Mouse (Mus musculus) forebrain, embryonic 15.5 days (tissue): Measurements from ENCODE around the gene Adad2. TPM values are rescaled to one million over a fixed set of nuclear protein-coding genes. Genes with fewer than 3 reads are reported as not detected.

Source experiments
- ATAC-seq: fragments of 200-750 bp; cut with Nextera tagmentation; replicated peaks from 2 replicates; pipeline ENCODE4 v1.8.0; 2017; ENCODE audit warnings: mild to moderate bottlenecking, moderate TSS enrichment, moderate library complexity
- H3K27ac ChIP-seq: fragments of 300-500 bp; sonication (generic); replicated peaks from 2 replicates; pipeline ENCODE4 v1.5.1; 2015; ENCODE audit warnings: mild to moderate bottlenecking, inconsistent platforms
- H3K27me3 ChIP-seq: fragments of 300-500 bp; sonication (generic); 2 replicates; pipeline ENCODE4 v1.6.1; 2015; ENCODE audit warnings: inconsistent platforms
- H3K36me3 ChIP-seq: fragments of 300-500 bp; sonication (generic); 2 replicates; pipeline ENCODE4 v1.6.1; 2015; ENCODE audit warnings: mild to moderate bottlenecking, inconsistent platforms
- H3K4me1 ChIP-seq: fragments of 300-500 bp; sonication (generic); 2 replicates; pipeline ENCODE4 v1.6.1; 2015; ENCODE audit warnings: inconsistent platforms
- H3K4me2 ChIP-seq: fragments of 300-500 bp; sonication (generic); replicated peaks from 2 replicates; pipeline ENCODE4 v1.6.1; 2015; ENCODE audit warnings: mild to moderate bottlenecking, inconsistent platforms
- H3K4me3 ChIP-seq: fragments of 300-500 bp; sonication (generic); 2 replicates; pipeline ENCODE4 v1.5.1; 2015; ENCODE audit warnings: mild to moderate bottlenecking, inconsistent platforms
- H3K9ac ChIP-seq: fragments of 300-500 bp; sonication (generic); replicated peaks from 2 replicates; pipeline ENCODE4 v1.6.1; 2015; ENCODE audit warnings: mild to moderate bottlenecking, inconsistent platforms
- H3K9me3 ChIP-seq: fragments of 300-500 bp; sonication (generic); 2 replicates; pipeline ENCODE4 v1.6.1; 2016; ENCODE audit warnings: inconsistent platforms
- WGBS: fragments of 180-500 bp; shearing (Covaris S2); methylation state at CpG from one replicate; pipeline ENCODE4 v1.1.7; 2015; ENCODE audit warnings: mixed read lengths; 5-methylcytosine and 5-hydroxymethylcytosine counted together
- polyA plus RNA-seq: library from polyadenylated mRNA; unstranded; fragments of >200 nt; fragmentation: Nextera tagmentation; extraction: Ambion mirVana; gene quantifications from 2 replicates; pipeline ENCODE4 v1.2.1, GENCODE M21; 2015

Gene Adad2
- polyA plus RNA-seq = not detected in 2 replicates

- Histone ChIP-seq H3K4me3 (no peak within 1 kb of the TSS), H3K27ac (no peak within 1 kb of the TSS), H3K4me1 (no peaks in the 10 kb centered on the region), H3K36me3 (no peaks in the 10 kb centered on the region), H3K27me3 (no peaks in the 10 kb centered on the region), H3K9ac (no peak within 1 kb of the TSS), H3K9me3 (no peaks in the 10 kb centered on the region), H3K4me2 (no peak within 1 kb of the TSS)
- no peak for ATAC-seq
- 85% methylated on average over 26 of the region's 26 CpGs for WGBS
These were observed at the start of gene Adad2 for GRCm38 (mm10) chr8:119612471-119612870. Adad2 (plus strand) TSS chr8:119612747.

GRCm38 (mm10) chr8:119563849-119564251 lies 48.7 kb upstream of the Adad2 start:
- no peak overlapping the region for H3K4me2 ChIP-seq
- H3K4me3 ChIP-seq = no peak overlapping the region
- no peaks in the 10 kb centered on the region for H3K9me3 ChIP-seq
- ATAC-seq = no peak
- no peak overlapping the region for H3K9ac ChIP-seq
- no peaks in the 10 kb centered on the region for H3K27me3 ChIP-seq
- peaks cover 4% of the 10 kb centered on the region; the same call in 1 of the 2 replicates for H3K4me1 ChIP-seq
- H3K36me3 ChIP-seq = peaks cover 45% of the 10 kb centered on the region
- 95% methylated on average over 14 of the region's 14 CpGs for WGBS
- no peak overlapping the region for H3K27ac ChIP-seq

GRCm38 (mm10) chr8:119566367-119566766 lies 46.2 kb upstream of the Adad2 start:
- Histone ChIP-seq H3K4me3 (no peak overlapping the region), H3K9ac (no peak overlapping the region), H3K27ac (no peak overlapping the region), H3K4me1 (no peaks in the 10 kb centered on the region), H3K9me3 (no peaks in the 10 kb centered on the region), H3K36me3 (peaks cover 45% of the 10 kb centered on the region), H3K27me3 (no peaks in the 10 kb centered on the region), H3K4me2 (no peak overlapping the region)
- ATAC-seq = no peak
- 84% methylated on average over 11 of the region's 11 CpGs for WGBS

- H3K27ac ChIP-seq = no peak overlapping the region
- H3K9ac ChIP-seq = no peak overlapping the region
- ATAC-seq = no peak
- H3K27me3 ChIP-seq = no peaks in the 10 kb centered on the region
- H3K36me3 ChIP-seq = peaks cover 31% of the 10 kb centered on the region
- no peak overlapping the region for H3K4me2 ChIP-seq
- H3K9me3 ChIP-seq = no peaks in the 10 kb centered on the region
- no peak overlapping the region for H3K4me3 ChIP-seq
- WGBS = 92% methylated on average over 9 of the region's 9 CpGs
- H3K4me1 ChIP-seq = peaks cover 9% of the 10 kb centered on the region
These were observed 44.3 kb upstream of the Adad2 start for GRCm38 (mm10) chr8:119568251-119568650.

GRCm38 (mm10) chr8:119568951-119569350 lies 43.6 kb upstream of the Adad2 start:
- ATAC-seq = no peak
- Histone ChIP-seq H3K4me3 (no peak overlapping the region), H3K27me3 (no peaks in the 10 kb centered on the region), H3K4me1 (peaks cover 16% of the 10 kb centered on the region), H3K4me2 (no peak overlapping the region), H3K9ac (no peak overlapping the region), H3K9me3 (no peaks in the 10 kb centered on the region), H3K36me3 (peaks cover 30% of the 10 kb centered on the region), H3K27ac (no peak overlapping the region)
- WGBS = 69% methylated on average over 7 of the region's 7 CpGs

- 45% methylated on average over 4 of the region's 4 CpGs for WGBS
- no peak overlapping the region for H3K9ac ChIP-seq
- no peak overlapping the region for H3K4me3 ChIP-seq
- peaks cover 23% of the 10 kb centered on the region for H3K36me3 ChIP-seq
- H3K4me2 ChIP-seq = no peak overlapping the region
- no peak for ATAC-seq
- peaks cover 20% of the 10 kb centered on the region for H3K4me1 ChIP-seq
- no peaks in the 10 kb centered on the region for H3K27me3 ChIP-seq
- no peaks in the 10 kb centered on the region for H3K9me3 ChIP-seq
- H3K27ac ChIP-seq = no peak overlapping the region
These were observed 42.7 kb upstream of the Adad2 start for GRCm38 (mm10) chr8:119569881-119570280.

- peaks cover 5% of the 10 kb centered on the region; the same call in 1 of the 2 replicates for H3K27me3 ChIP-seq
- no peak overlapping the region for H3K9ac ChIP-seq
- ATAC-seq = no peak
- H3K4me3 ChIP-seq = no peak overlapping the region
- 88% methylated on average over 6 of the region's 6 CpGs for WGBS
- H3K4me2 ChIP-seq = no peak overlapping the region
- peaks cover 24% of the 10 kb centered on the region for H3K4me1 ChIP-seq
- H3K27ac ChIP-seq = no peak overlapping the region
- no peaks in the 10 kb centered on the region for H3K9me3 ChIP-seq
- H3K36me3 ChIP-seq = peaks cover 11% of the 10 kb centered on the region; the same call in 1 of the 2 replicates
These were observed 41.4 kb upstream of the Adad2 start for GRCm38 (mm10) chr8:119571135-119571534.

- no peak overlapping the region for H3K4me3 ChIP-seq
- no peak overlapping the region for H3K4me2 ChIP-seq
- H3K36me3 ChIP-seq = 0 out of 2 replicates have a peak, but pooled peaks cover 5% of the 10 kb centered on the region
- no peak overlapping the region for H3K27ac ChIP-seq
- H3K27me3 ChIP-seq = peaks cover 12% of the 10 kb centered on the region; the same call in 1 of the 2 replicates
- WGBS = 88% methylated on average over 4 of the region's 4 CpGs
- H3K9me3 ChIP-seq = no peaks in the 10 kb centered on the region
- no peak for ATAC-seq
- H3K4me1 ChIP-seq = peaks cover 24% of the 10 kb centered on the region
- H3K9ac ChIP-seq = no peak overlapping the region
These were observed 40.1 kb upstream of the Adad2 start for GRCm38 (mm10) chr8:119572411-119572810.

- Histone ChIP-seq H3K36me3 (no peaks in the 10 kb centered on the region), H3K4me2 (peak within 1 kb of the TSS; percentile 87), H3K9me3 (no peaks in the 10 kb centered on the region), H3K9ac (peak within 1 kb of the TSS; percentile 90), H3K4me1 (peaks cover 24% of the 10 kb centered on the region), H3K27ac (peak within 1 kb of the TSS; percentile 80), H3K4me3 (peak within 1 kb of the TSS; percentile 65), H3K27me3 (peaks cover 15% of the 10 kb centered on the region; the same call in 1 of the 2 replicates)
- under 1% methylated on average over 83 of the region's 97 CpGs for WGBS
- ATAC-seq = peak; percentile 91
These were observed 37.8 kb upstream of the Adad2 start, which contains the start of the genes Hsdl1 and Dnaaf1 for GRCm38 (mm10) chr8:119574437-119575365. Hsdl1 (minus strand) TSS chr8:119575183. Dnaaf1 (plus strand) TSS chr8:119575235.

GRCm38 (mm10) chr8:119575366-119575726 lies 37.2 kb upstream of the Adad2 start:
- Histone ChIP-seq H3K4me3 (peak overlapping the region; percentile 65), H3K4me1 (peaks cover 24% of the 10 kb centered on the region), H3K36me3 (no peaks in the 10 kb centered on the region), H3K27ac (no peak overlapping the region), H3K27me3 (peaks cover 15% of the 10 kb centered on the region; the same call in 1 of the 2 replicates), H3K9me3 (no peaks in the 10 kb centered on the region), H3K4me2 (peak overlapping the region; percentile 87), H3K9ac (peak overlapping the region; percentile 90)
- ATAC-seq = no peak
- WGBS = 1% methylated on average over 16 of the region's 16 CpGs

GRCm38 (mm10) chr8:119579096-119579495 lies 33.5 kb upstream of the Adad2 start:
- no peaks in the 10 kb centered on the region for H3K36me3 ChIP-seq
- H3K4me1 ChIP-seq = peaks cover 6% of the 10 kb centered on the region
- 45% methylated on average over 13 of the region's 13 CpGs for WGBS
- no peaks in the 10 kb centered on the region for H3K9me3 ChIP-seq
- H3K27ac ChIP-seq = no peak overlapping the region
- no peak for ATAC-seq
- H3K27me3 ChIP-seq = peaks cover 15% of the 10 kb centered on the region; the same call in 1 of the 2 replicates
- no peak overlapping the region for H3K4me3 ChIP-seq
- H3K9ac ChIP-seq = no peak overlapping the region
- no peak overlapping the region for H3K4me2 ChIP-seq

GRCm38 (mm10) chr8:119580441-119581161 lies 31.9 kb upstream of the Adad2 start:
- no peak overlapping the region for H3K4me3 ChIP-seq
- no peaks in the 10 kb centered on the region for H3K4me1 ChIP-seq
- ATAC-seq = no peak

More at GRCm38 (mm10) chr8:119580441-119581161, 31.9 kb upstream of the Adad2 start:
- no peak overlapping the region for H3K9ac ChIP-seq
- H3K9me3 ChIP-seq = no peaks in the 10 kb centered on the region
- no peak overlapping the region for H3K4me2 ChIP-seq
- 87% methylated on average over 5 of the region's 5 CpGs for WGBS
- no peaks in the 10 kb centered on the region for H3K36me3 ChIP-seq
- peaks cover 15% of the 10 kb centered on the region; the same call in 1 of the 2 replicates for H3K27me3 ChIP-seq
- H3K27ac ChIP-seq = no peak overlapping the region
